Mouse (Mus musculus): Measurements from ENCODE around the gene Aff4. TPM values are rescaled to one million over a fixed set of nuclear protein-coding genes. Genes with fewer than 3 reads are reported as not detected.
A peak's percentile ranks its signal among the peaks of the same experiment; 100 is the strongest.

Gene Aff4
- polyA plus RNA-seq, 1 experiment from 2014 or later, result 30.5 TPM

DNA sequence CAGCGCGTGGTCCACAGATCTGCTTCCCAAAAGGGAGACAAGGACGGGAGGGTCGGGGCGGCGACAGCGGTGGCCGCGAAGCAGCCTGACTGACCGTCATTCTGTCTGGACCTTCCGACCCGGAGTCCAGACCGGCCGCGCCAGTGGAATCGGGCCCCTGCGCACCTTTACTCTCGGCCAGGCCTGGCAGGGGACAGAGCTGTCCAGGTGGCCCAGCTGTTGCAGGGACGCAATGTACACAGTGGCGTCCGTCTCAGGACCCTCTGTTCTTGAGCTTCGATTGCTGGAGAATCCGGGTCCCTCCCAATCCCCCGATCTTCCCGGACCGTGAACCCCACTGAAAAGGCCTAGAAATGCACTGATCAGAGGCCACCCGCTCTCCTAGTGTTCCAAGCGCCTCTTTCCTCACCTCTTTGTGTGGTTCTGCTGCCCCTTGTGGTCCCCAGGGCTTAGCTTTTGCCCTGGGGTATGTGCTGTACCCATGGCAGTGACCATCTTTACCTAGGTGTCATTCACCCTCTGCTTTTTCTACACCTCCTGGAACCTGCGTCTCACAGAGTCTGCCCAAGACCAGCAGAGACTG, 106.8 kb downstream of the Aff4 start:
- Histone ChIP-seq H3K4me3 (peak overlapping the region; percentile 69), H3K36me3 (no peaks in the 10 kb centered on the region), H3K4me1 (peaks cover 14% of the 10 kb centered on the region; the same call in 1 of the 2 replicates), H3K27me3 (ENCODE audit: insufficient read depth, poor library complexity, severe bottlenecking) (peaks cover 47% of the 10 kb centered on the region), H3K9me3 (no peaks in the 10 kb centered on the region), H3K27ac (peak overlapping the region; percentile 84)
- 4% methylated on average over 29 of the region's 29 CpGs for WGBS
- DNase-seq (ENCODE audit: low spot score), result no peak

DNA sequence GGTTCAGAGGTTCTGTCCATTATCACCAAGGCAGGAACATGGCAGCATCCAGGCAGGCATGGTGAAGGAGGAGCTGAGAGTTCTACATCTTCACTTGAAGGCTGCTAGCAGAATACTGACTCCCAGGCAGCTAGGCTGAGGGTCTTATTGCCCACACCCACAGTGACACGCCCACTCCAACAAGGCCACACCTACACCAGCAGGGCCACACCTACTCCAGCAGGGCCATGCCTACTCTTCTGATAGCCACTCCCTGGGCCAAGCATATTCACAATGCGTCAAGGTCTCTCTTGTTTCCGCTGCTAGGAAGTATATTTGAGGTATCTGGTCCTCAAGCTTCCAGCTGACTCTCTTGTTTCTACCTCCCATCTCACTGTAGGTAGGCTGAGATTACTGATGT, 108.4 kb downstream of the Aff4 start:
- Histone ChIP-seq H3K27ac (no peak overlapping the region), H3K27me3 (ENCODE audit: insufficient read depth, poor library complexity, severe bottlenecking) (peaks cover 62% of the 10 kb centered on the region), H3K4me3 (no peak overlapping the region), H3K36me3 (no peaks in the 10 kb centered on the region), H3K4me1 (peaks cover 24% of the 10 kb centered on the region), H3K9me3 (no peaks in the 10 kb centered on the region)
- no peak for DNase-seq (ENCODE audit: low spot score)
- WGBS, result 71% methylated on average over 3 of the region's 3 CpGs

DNA sequence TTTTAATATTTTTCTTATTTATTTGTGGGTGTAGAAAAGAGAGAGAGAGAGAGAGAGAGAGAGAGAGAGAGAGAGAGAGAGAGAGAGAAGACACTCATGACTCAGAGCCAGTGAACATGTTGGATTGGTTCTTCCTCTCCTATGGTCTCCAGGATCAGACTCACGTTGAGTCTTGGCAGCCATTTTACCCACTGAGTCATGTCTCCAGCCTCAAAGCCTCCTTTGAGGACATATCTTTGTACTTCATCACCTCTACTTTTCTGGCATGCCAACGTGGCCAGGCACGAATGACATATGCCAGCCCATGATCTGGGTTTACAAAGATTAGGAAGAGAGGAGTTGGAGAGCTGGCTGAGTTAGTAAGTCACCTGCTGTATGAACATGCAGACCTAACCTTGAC, 109.6 kb downstream of the Aff4 start:
- Histone ChIP-seq H3K4me3 (no peak overlapping the region), H3K36me3 (0 out of 2 replicates have a peak, but pooled peaks cover 2% of the 10 kb centered on the region), H3K27me3 (ENCODE audit: insufficient read depth, poor library complexity, severe bottlenecking) (peaks cover 74% of the 10 kb centered on the region), H3K4me1 (peaks cover 25% of the 10 kb centered on the region), H3K9me3 (no peaks in the 10 kb centered on the region), H3K27ac (no peak overlapping the region)
- DNase-seq (ENCODE audit: low spot score), result no peak
- WGBS, result 72% methylated on average over 3 of the region's 3 CpGs

DNA sequence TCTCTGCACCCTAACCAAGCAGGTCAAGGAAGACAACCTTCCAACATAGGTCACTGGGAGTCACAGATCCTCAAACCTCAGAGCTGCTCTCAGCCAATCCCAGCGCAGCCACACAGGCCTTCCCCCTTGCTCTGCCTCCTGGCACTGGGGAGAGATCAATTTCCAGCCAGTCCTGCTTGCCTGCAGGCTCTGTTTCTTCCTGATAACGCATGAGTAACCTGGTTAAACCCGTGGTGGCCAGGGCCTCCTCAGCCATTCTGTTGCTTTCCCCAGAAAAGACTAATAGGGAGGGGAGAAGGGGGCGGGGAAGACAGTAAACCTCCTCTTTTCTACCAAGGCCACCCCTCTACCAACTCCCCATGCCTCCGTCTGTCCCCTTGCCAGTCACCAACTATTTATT, 111.1 kb downstream of the Aff4 start:
- peaks cover 90% of the 10 kb centered on the region for H3K27me3 ChIP-seq (ENCODE audit: insufficient read depth, poor library complexity, severe bottlenecking)
- H3K27ac ChIP-seq, result no peak overlapping the region
- H3K36me3 ChIP-seq, result 0 out of 2 replicates have a peak, but pooled peaks cover 2% of the 10 kb centered on the region
- no peaks in the 10 kb centered on the region for H3K9me3 ChIP-seq
- H3K4me3 ChIP-seq, result no peak overlapping the region
- 28% methylated on average over 5 of the region's 5 CpGs for WGBS
- DNase-seq (ENCODE audit: low spot score), result no peak
- H3K4me1 ChIP-seq, result peaks cover 33% of the 10 kb centered on the region

DNA sequence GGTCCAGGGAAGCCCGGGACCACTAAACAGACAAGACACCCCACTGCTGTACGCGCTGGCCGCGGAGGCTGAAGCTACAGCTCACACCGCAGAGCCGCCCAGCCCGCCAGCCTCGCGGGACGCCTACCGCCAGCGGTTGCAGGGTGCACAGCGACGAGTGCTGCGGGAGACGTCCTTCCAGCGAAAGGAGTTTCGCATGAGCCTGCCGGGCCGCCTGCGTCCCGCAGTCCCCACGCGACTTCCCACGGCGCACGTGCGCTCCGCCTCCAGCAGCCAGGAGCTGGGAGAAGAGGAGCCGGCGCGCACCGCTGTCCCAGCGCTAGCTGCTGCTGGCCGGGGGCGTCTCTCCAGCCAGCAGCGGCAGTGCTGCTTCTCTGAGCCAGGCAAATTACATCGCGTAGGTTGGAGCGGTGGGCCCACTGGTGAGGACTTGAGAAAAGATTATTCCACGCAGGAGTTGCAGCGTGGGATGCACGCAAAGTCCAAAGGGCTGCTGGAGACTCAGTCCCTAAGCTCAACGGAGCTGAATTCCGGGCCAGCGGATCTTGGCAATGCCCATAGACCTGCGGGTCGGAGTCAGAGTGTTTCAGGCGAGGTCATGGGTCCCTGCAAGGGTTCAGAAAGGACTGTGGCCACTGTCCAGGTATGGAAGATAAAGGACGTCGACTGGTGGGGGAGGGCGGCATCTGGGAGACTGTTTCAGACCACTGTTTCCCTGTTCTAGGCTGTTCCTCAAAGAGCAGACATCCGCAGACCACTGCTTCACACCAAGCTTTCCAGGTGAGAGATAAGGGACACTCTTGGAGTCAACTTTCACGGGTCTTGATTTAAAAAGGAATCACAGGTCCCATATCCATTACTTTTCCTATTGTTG, 113.2 kb downstream of the Aff4 start:
- H3K9me3 ChIP-seq, result no peaks in the 10 kb centered on the region
- peak overlapping the region; percentile 65 for H3K4me3 ChIP-seq
- H3K36me3 ChIP-seq, result 0 out of 2 replicates have a peak, but pooled peaks cover 2% of the 10 kb centered on the region
- H3K27me3 ChIP-seq (ENCODE audit: insufficient read depth, poor library complexity, severe bottlenecking), result peaks cover 92% of the 10 kb centered on the region
- no peak for DNase-seq (ENCODE audit: low spot score)
- H3K27ac ChIP-seq, result peak overlapping the region; percentile 49
- H3K4me1 ChIP-seq, result peaks cover 29% of the 10 kb centered on the region
- 6% methylated on average over 55 of the region's 55 CpGs for WGBS

DNA sequence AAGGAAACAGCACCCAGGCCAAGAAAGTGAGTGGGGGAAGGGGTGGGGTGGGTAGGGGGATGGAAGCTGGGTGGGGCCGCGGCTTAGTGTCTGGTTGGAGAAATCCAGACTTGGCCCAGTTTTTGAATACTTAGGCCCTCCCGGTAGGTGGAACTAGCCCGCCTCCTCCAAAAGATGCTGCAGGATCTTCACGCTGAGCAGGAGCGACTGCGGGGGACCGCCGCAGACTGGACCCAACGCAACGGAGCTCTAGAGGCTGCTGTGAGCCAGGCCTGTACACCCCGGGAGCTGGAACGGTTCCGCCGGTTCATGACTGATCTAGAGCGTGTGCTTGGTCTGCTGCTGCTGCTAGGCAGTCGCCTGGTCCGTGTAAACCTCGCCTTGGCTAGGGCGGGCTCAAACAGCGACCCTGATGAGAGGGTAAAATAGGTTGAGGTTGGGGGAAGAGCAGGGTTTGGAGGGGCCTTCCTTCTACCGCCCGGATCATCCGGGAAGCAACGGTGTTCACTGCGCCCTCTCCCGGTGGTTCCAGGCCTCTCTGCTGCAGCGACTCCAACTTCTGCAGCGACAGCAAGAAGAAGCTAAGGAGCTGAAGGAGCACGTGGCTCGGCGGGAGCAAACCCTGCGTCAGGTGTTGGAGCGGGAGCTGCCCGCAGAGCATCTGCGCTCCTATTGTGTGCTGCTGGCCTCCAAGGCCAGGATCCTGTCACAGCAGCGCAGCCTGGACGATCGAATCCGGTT, 115.8 kb downstream of the Aff4 start:
- WGBS, result 5% methylated on average over 40 of the region's 40 CpGs
- H3K27ac ChIP-seq, result peak overlapping the region; percentile 67
- peak; percentile 87 for DNase-seq (ENCODE audit: low spot score)
- H3K36me3 ChIP-seq, result 0 out of 2 replicates have a peak, but pooled peaks cover 2% of the 10 kb centered on the region
- H3K4me3 ChIP-seq, result peak overlapping the region; percentile 53
- H3K9me3 ChIP-seq, result no peaks in the 10 kb centered on the region
- H3K4me1 ChIP-seq, result peaks cover 40% of the 10 kb centered on the region
- peaks cover 92% of the 10 kb centered on the region for H3K27me3 ChIP-seq (ENCODE audit: insufficient read depth, poor library complexity, severe bottlenecking)

DNA sequence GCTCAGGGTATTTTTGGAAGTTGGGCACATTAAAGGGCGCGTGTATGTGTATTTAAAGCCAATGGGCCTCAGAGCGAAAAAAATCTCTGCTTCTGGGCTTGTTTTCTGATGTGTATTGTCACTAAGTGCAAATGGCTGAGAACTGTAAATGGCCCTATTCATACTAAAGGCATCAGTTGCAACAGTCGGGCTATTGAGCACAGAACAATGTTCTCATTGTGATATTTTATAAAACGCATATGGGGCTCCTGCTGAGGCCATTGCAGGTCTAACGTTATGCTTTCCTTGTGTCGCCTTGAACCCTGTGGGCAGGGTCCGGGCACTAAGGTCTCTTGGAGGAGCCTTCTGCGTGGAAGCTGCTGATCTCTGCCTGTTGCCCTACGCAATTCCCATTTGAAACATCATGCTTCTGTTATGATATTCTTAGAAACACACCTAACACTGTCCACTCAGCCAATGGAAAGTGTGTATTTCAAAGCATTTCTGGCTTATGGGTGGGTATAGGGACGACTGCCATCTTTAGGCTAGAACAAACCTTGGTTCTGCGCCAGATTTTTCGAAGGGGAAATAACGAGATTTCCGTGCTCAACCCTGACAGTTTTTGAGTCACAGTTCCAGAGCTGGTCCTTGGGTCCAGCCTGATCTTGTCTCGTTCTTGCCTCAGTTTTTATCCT, 118.8 kb downstream of the Aff4 start:
- Histone ChIP-seq H3K9me3 (no peaks in the 10 kb centered on the region), H3K27ac (no peak overlapping the region), H3K4me1 (peaks cover 23% of the 10 kb centered on the region), H3K36me3 (0 out of 2 replicates have a peak, but pooled peaks cover 2% of the 10 kb centered on the region), H3K4me3 (peak overlapping the region; percentile 42; the same call in 1 of the 2 replicates), H3K27me3 (ENCODE audit: insufficient read depth, poor library complexity, severe bottlenecking) (peaks cover 88% of the 10 kb centered on the region)
- WGBS, result 41% methylated on average over 16 of the region's 16 CpGs
- no peak for DNase-seq (ENCODE audit: low spot score)

DNA sequence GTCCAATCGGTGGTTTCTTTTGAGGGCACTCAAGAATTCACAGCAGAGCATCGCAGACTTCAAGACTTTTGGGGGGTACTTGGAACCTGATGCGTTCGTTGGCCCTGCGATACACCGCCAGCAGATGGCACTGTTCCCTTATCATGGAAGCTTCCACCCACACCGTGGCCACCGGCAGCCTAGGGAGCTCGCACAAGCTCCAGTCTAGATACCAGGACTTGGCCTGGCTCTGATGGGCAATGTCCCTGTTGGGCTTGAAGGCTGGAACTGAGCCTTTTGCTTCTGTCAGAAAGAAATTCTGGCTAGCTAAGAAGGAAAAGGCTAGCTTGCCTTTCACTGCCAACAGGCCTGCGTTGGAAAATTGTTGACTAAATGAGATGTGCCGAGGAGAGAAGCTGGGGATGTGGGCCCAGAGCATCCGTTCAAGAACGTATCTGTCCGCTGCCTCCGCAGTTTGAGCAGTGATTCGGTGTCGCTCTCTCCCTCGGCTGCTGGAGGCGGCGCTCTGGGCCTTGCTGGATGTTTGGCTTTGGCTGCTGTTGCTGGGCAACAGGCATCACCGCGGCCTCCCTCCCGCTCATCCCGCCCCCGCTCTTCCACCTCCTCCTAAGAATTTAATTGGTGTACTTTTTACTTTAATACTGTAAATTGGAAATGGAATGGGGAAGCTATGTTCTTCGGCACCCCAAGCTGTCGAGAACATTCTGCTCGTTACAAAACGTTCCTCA, 119.5 kb downstream of the Aff4 start, which contains the start of gene Gm9837:
Gene Gm9837, minus strand, starts transcription at position 512 of the 728 bp plus-strand sequence.
- no peaks in the 10 kb centered on the region for H3K36me3 ChIP-seq
- H3K4me3 ChIP-seq, result peak within 1 kb of the TSS; percentile 42
- H3K27me3 ChIP-seq (ENCODE audit: insufficient read depth, poor library complexity, severe bottlenecking), result peaks cover 88% of the 10 kb centered on the region
- H3K27ac ChIP-seq, result no peak within 1 kb of the TSS
- peak; percentile 92 for DNase-seq (ENCODE audit: low spot score)
- H3K4me1 ChIP-seq, result peaks cover 23% of the 10 kb centered on the region
- H3K9me3 ChIP-seq, result no peaks in the 10 kb centered on the region
- 5% methylated on average over 29 of the region's 29 CpGs for WGBS

Small RNAs within 50 kb of the gene (microRNA-seq; reads per million reads assigned to microRNA genes)
- not detected for gene Mir6920

Other genes starting within 250 kb of the Aff4 start
- gene Hspa4, start 50.4 kb upstream of the Aff4 start, polyA plus RNA-seq (2016; fragmentation: Nextera tagmentation; extraction: Ambion mirVana), result 98.3 and 109 TPM in 2 replicates
- 19.2 and 21.9 TPM in 2 replicates for gene Zcchc10, start 26.2 kb upstream of the Aff4 start, polyA plus RNA-seq (2016; fragmentation: Nextera tagmentation; extraction: Ambion mirVana)
- gene Leap2, start 72.3 kb downstream of the Aff4 start, polyA plus RNA-seq (2016; fragmentation: Nextera tagmentation; extraction: Ambion mirVana), result 0.45 TPM in 1 of 2 replicates, not detected in the other
- gene Uqcrq, start 80.0 kb downstream of the Aff4 start, polyA plus RNA-seq (2016; fragmentation: Nextera tagmentation; extraction: Ambion mirVana), result 854 and 1,100 TPM in 2 replicates
- 0.74 and 1.5 TPM in 2 replicates for gene Gdf9, start 80.2 kb downstream of the Aff4 start, polyA plus RNA-seq (2016; fragmentation: Nextera tagmentation; extraction: Ambion mirVana)
- 0.10 and 0.16 TPM in 2 replicates for gene Gm10447, start 106.3 kb downstream of the Aff4 start, polyA plus RNA-seq (2016; fragmentation: Nextera tagmentation; extraction: Ambion mirVana)
- 2.3 and 2.5 TPM in 2 replicates for gene Shroom1, start 106.4 kb downstream of the Aff4 start, polyA plus RNA-seq (2016; fragmentation: Nextera tagmentation; extraction: Ambion mirVana)
- not detected in 2 replicates for gene Gm9837, start 119.6 kb downstream of the Aff4 start, polyA plus RNA-seq (2016; fragmentation: Nextera tagmentation; extraction: Ambion mirVana)
- gene Gm9945, start 129.3 kb downstream of the Aff4 start, polyA plus RNA-seq (2016; fragmentation: Nextera tagmentation; extraction: Ambion mirVana), result not detected in 2 replicates
- gene Sowaha, start 129.4 kb downstream of the Aff4 start, polyA plus RNA-seq (2016; fragmentation: Nextera tagmentation; extraction: Ambion mirVana), result 0.32 and 0.38 TPM in 2 replicates
- 20.1 and 22.9 TPM in 2 replicates for gene Sept8, start 168.4 kb downstream of the Aff4 start, polyA plus RNA-seq (2016; fragmentation: Nextera tagmentation; extraction: Ambion mirVana)
- 32.7 and 47.1 TPM in 2 replicates for gene Kif3a, start 216.5 kb downstream of the Aff4 start, polyA plus RNA-seq (2016; fragmentation: Nextera tagmentation; extraction: Ambion mirVana)